Mouse (Mus musculus) intestine, postnatal 0 days (tissue): Measurements from ENCODE around the gene Abca9. TPM values are rescaled to one million over a fixed set of nuclear protein-coding genes. Genes with fewer than 3 reads are reported as not detected.
A peak's percentile ranks its signal among the peaks of the same experiment; 100 is the strongest.

Experiments used
- ATAC-seq: fragments of 200-750 bp; cut with Nextera tagmentation; 2 replicates; pipeline ENCODE4 v1.8.0; 2017; ENCODE audit warnings: mild to moderate bottlenecking, moderate TSS enrichment, moderate library complexity
- H3K27ac ChIP-seq: fragments of 300-500 bp; sonication (generic); 2 replicates; pipeline ENCODE4 v1.5.1; 2014; ENCODE audit warnings: mild to moderate bottlenecking, low read depth, low read length, moderate library complexity
- H3K27me3 ChIP-seq: fragments of 300-500 bp; sonication (generic); replicated peaks from 2 replicates; pipeline ENCODE4 v1.6.1; 2014; ENCODE audit warnings: low read length, mixed read lengths; ENCODE audit not compliant: control insufficient read depth, insufficient read depth
- H3K36me3 ChIP-seq: fragments of 300-500 bp; sonication (generic); 2 replicates; pipeline ENCODE4 v1.6.1; 2014; ENCODE audit warnings: mild to moderate bottlenecking, moderate library complexity; ENCODE audit not compliant: control insufficient read depth, insufficient read depth
- H3K4me1 ChIP-seq: fragments of 300-500 bp; sonication (generic); replicated peaks from 2 replicates; pipeline ENCODE4 v1.6.1; 2014; ENCODE audit warnings: antibody characterized with exemption, low read length, mixed read lengths; ENCODE audit not compliant: control insufficient read depth, insufficient read depth
- H3K4me2 ChIP-seq: fragments of 300-500 bp; sonication (generic); replicated peaks from 2 replicates; pipeline ENCODE4 v1.6.1; 2014; ENCODE audit warnings: low read depth, mild to moderate bottlenecking, moderate library complexity
- H3K4me3 ChIP-seq: fragments of 300-500 bp; sonication (generic); 2 replicates; pipeline ENCODE4 v1.5.1; 2014; ENCODE audit warnings: low read depth, low read length
- H3K9ac ChIP-seq: fragments of 300-500 bp; sonication (generic); 2 replicates; pipeline ENCODE4 v1.6.1; 2014; ENCODE audit warnings: mild to moderate bottlenecking, low read depth, low read length
- H3K9me3 ChIP-seq: fragments of 300-500 bp; sonication (generic); 2 replicates; pipeline ENCODE4 v1.6.1; 2016; ENCODE audit warnings: mixed run types; ENCODE audit not compliant: control insufficient read depth
- CTCF ChIP-seq: sonication (generic); IDR thresholded peaks from 2 replicates; pipeline ENCODE4 v1.5.1; 2016; ENCODE audit warnings: low read depth, mild to moderate bottlenecking, control low read depth, antibody characterized with exemption, moderate library complexity
- WGBS: fragments of 180-500 bp; shearing (Covaris S2); extraction: QIAGEN DNeasy Blood & Tissue Kit; methylation state at CpG from one replicate; pipeline ENCODE4 v1.1.7; 2014; 5-methylcytosine and 5-hydroxymethylcytosine counted together
- polyA plus RNA-seq: library from polyadenylated mRNA; unstranded; fragments of >200 nt; fragmentation: Nextera tagmentation; extraction: Ambion mirVana; gene quantifications from 2 replicates; pipeline ENCODE4 v1.2.1, GENCODE M21; 2015

The Abca9 gene
- polyA plus RNA-seq, 1 experiment from 2014 or later, result 0.57 TPM

DNA sequence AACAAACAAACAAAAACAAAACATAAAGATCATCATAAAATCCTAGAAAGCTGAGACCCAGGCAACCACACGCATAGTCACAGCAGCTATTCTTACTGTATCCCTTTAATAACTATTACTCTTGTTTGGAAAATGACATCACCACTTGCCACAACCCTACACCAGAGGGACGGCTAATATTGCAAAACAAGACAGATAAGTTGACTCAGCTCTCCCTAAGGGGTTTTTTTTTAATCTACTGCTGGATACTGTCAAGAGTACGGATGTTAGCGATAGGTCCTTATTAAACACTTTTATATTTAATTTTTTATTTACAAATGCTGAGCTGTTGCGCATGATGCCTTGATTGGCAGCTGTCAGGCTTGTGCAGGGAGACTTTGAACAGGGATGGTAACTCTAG is 37.2 kb downstream of the Abca9 start:
- Histone ChIP-seq H3K27me3 (no peaks in the 10 kb centered on the region), H3K4me2 (no peak overlapping the region), H3K27ac (no peak overlapping the region), H3K36me3 (no peaks in the 10 kb centered on the region), H3K9me3 (no peaks in the 10 kb centered on the region), H3K9ac (no peak overlapping the region), H3K4me3 (no peak overlapping the region), H3K4me1 (no peaks in the 10 kb centered on the region)
- TF ChIP-seq CTCF, result no peak
- WGBS, result 69% methylated on average over 5 of the region's 5 CpGs
- ATAC-seq, result no peak

DNA sequence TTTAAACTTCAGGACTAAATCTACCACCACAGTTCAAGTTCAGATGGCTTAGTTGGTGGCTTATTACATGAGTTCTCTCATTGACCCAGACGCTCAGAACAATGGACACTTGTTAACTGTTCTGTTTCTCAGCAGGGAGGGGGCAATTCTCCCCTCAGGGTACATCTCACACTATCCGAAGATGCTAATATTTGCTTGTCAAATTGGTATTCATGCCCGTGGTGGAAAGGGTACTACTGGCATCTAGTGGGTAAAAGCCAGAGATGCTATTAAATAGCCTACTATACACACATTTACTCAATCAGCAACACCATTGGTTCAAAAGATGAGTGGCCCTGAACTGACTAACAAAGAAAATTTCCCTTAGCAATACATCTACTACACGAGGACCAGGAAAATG is 56.9 kb downstream of the Abca9 start:
- Histone ChIP-seq H3K9ac (no peak overlapping the region), H3K36me3 (no peaks in the 10 kb centered on the region), H3K4me2 (no peak overlapping the region), H3K9me3 (no peaks in the 10 kb centered on the region), H3K27ac (no peak overlapping the region), H3K4me1 (no peaks in the 10 kb centered on the region), H3K4me3 (no peak overlapping the region), H3K27me3 (no peaks in the 10 kb centered on the region)
- TF ChIP-seq CTCF, result peak; percentile 72
- no peak for ATAC-seq
- WGBS, result 43% methylated on average over 4 of the region's 4 CpGs

DNA sequence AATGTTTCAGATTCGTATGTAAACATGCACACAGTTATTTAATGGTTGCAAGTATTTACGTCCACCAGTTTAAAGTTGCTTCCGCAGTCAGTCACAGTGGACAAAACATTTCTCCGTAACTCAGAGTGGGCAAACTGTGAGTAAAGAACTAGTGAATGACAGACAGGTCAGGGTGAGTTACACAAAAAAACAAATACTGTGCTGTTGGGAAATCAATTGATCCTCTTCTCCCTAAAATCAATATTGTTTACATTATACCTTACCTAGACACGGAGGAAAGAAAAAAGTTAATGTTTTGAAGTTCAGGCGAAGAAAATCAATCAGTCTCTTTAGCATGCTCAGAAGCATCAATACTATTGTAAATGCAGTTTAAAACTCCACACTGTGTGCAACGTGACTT is 66.6 kb downstream of the Abca9 start:
- H3K4me3 ChIP-seq, result no peak overlapping the region
- H3K9ac ChIP-seq, result no peak overlapping the region
- H3K4me1 ChIP-seq, result no peaks in the 10 kb centered on the region
- H3K4me2 ChIP-seq, result no peak overlapping the region
- no peak for ATAC-seq
- H3K36me3 ChIP-seq, result no peaks in the 10 kb centered on the region
- no peaks in the 10 kb centered on the region for H3K27me3 ChIP-seq
- TF ChIP-seq CTCF, result no peak
- 57% methylated on average over 7 of the region's 7 CpGs for WGBS
- H3K9me3 ChIP-seq, result no peaks in the 10 kb centered on the region
- no peak overlapping the region for H3K27ac ChIP-seq

DNA sequence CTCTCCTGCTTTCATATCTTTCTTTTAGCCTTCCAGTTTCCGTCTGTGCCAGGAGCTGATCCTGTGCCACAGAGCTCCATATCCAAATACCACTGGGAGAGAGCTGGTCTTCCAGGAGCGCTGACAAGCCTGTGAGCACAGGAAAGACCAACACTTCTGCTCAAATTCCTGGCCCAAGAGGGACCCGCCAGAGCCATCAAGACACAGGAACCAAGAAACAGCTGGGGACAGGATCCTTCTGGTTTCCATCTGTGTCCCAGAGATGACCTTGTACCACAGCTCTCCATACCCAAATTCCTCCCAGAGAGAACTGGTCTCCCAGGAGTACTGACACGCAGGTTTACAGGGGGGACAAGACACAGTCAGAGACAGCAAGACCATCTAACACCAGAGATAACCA is 69.1 kb downstream of the Abca9 start:
- Histone ChIP-seq H3K36me3 (no peaks in the 10 kb centered on the region), H3K27ac (no peak overlapping the region), H3K9ac (no peak overlapping the region), H3K4me2 (no peak overlapping the region), H3K9me3 (no peaks in the 10 kb centered on the region), H3K27me3 (no peaks in the 10 kb centered on the region), H3K4me1 (no peaks in the 10 kb centered on the region), H3K4me3 (no peak overlapping the region)
- no peak for TF ChIP-seq CTCF
- whole genome bisulfite sequencing, result 77% methylated on average over 4 of the region's 4 CpGs
- no peak for ATAC-seq

DNA sequence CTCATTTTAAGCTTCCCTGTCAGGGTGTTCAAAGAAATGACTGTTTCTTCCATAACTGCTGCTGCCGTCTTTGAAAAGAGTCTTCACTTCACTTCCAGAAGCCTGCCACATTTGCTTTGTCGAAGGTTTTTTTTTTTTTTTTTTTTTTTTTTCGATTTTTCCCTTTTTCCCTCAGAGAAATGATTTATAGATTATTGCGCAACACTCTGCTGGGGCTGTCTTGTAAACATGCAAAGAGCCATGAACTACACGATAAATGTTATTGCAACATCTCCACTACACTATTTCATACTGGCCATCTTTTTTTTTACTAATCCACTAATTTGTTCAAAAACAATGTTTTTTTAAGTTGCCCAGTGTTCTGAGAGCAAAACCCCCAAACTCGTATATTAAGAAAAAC is 70.5 kb downstream of the Abca9 start:
- H3K27me3 ChIP-seq, result no peaks in the 10 kb centered on the region
- no peak for TF ChIP-seq CTCF
- no peak overlapping the region for H3K4me2 ChIP-seq
- no peaks in the 10 kb centered on the region for H3K9me3 ChIP-seq
- 39% methylated on average over 6 of the region's 6 CpGs for WGBS
- no peak for ATAC-seq
- H3K4me1 ChIP-seq, result no peaks in the 10 kb centered on the region
- no peak overlapping the region for H3K27ac ChIP-seq
- H3K36me3 ChIP-seq, result no peaks in the 10 kb centered on the region
- H3K4me3 ChIP-seq, result no peak overlapping the region
- no peak overlapping the region for H3K9ac ChIP-seq

DNA sequence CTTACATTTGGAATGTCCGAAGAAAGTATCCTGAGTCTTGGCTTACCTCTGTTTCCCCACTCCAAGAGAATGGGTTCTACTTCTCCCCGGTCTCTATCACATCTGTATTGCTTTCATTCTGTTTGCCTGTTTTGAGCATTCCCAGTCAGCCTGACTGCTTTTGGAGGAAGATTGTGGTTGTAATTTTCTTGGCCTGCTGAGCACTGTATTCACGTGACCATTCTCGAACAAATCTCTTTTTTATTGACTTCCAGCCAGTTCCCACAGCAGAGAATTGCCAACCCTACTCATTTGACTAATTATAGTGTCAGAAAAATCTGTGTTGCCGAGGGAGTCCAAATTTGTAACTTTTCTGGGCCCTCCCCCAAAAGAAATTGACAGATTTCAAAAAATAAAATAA is 72.1 kb downstream of the Abca9 start, which contains the start of gene Abca8a:
Gene Abca8a (minus strand): TSS at position 121 of the 400 bp plus-strand sequence.
- 55% methylated on average over 5 of the region's 5 CpGs for WGBS
- no peak within 1 kb of the TSS for H3K4me2 ChIP-seq
- H3K27me3 ChIP-seq, result no peaks in the 10 kb centered on the region
- no peak within 1 kb of the TSS for H3K9ac ChIP-seq
- no peak for ATAC-seq
- H3K9me3 ChIP-seq, result no peaks in the 10 kb centered on the region
- H3K36me3 ChIP-seq, result no peaks in the 10 kb centered on the region
- no peak within 1 kb of the TSS for H3K27ac ChIP-seq
- TF ChIP-seq CTCF, result no peak
- no peaks in the 10 kb centered on the region for H3K4me1 ChIP-seq
- H3K4me3 ChIP-seq, result no peak within 1 kb of the TSS

DNA sequence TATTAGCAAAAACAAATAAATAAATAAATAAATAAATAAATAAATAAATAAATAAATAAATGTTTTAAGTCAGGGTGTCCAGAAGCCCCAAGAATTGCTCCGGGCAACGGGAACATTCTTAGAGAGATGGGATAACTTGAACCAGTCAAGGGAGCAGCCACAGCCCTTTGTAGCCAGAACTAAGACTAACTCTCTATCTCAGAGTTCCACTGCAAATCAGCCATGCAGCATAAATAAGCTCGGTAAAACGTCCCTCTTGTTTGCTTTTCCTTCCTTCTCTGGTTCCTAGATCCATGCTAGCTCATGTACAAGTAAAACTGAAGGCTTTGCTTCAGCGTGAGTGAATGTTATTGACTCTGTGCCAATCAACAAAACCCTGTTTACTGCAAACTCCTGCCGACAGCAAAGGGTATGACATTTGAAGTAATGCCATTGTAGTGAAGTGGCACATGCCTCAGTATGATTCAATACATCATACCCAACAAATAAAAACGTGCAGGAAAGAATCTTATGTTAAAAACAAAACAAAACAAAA is 73.1 kb downstream of the Abca9 start:
- Histone ChIP-seq H3K4me1 (no peaks in the 10 kb centered on the region), H3K9me3 (no peaks in the 10 kb centered on the region), H3K36me3 (no peaks in the 10 kb centered on the region), H3K9ac (no peak overlapping the region), H3K27ac (no peak overlapping the region), H3K4me2 (no peak overlapping the region), H3K4me3 (no peak overlapping the region), H3K27me3 (no peaks in the 10 kb centered on the region)
- no peak for TF ChIP-seq CTCF
- 55% methylated on average over 7 of the region's 7 CpGs for WGBS
- ATAC-seq, result no peak
